Comparison of ENCODE assay signal across 25 mouse cellular contexts in the genomic region with DNA sequence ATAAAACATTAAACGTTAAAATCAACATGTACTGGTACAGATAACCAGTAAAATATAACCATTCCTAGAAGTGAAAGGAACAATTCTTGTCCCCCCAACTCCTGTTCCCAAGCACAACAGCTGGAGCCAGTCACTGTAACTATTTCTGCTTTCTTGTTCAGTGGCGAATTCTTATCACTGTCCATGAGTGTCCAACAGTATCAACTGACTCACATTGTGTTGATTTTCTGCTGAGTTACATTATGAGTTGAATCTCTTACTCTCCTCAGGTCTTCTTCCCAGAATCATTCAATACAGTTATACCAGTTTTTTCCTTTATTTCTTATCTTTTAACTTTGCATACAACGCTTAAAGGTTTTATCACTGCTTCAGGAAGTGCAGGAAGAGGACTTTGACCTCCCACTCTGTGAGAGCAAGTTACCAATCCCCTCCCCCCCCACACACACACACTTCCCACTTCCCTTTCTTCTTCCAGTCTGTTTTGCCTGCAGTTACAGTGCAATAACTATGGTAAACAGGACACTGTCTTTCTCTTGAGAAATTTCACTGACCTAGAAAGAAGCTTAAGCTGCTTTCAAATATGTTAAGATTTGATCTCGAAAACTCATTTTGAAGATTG.
DNase-seq lines count a peak whose midpoint lies in the region; ATAC-seq and TF ChIP-seq lines count a peak whose summit lies in the region.
"Had no signal": no experiment of that assay in that cellular context is flagged by ENCODE, and none has a peak within 500 bp of the region (broad histone marks: within the 10 kb centered on the region; RNA-seq: fewer than 3 reads in every experiment).

No protein-coding gene starts in this region.

- H3K4me1 ChIP-seq in heart, embryonic 11.5 days (ENCODE audit: control insufficient read depth, insufficient read depth, low read length), result no peaks in the 10 kb centered on the region
- H3K4me1 ChIP-seq in G1E (ENCODE audit: insufficient read depth, low read depth, low read length), result no peaks in the 10 kb centered on the region
- no peaks in the 10 kb centered on the region for H3K4me1 ChIP-seq in liver, embryonic 16.5 days (ENCODE audit: control insufficient read depth, low read depth, low read length)
- no peaks in the 10 kb centered on the region for H3K4me1 ChIP-seq in hindbrain, embryonic 13.5 days (replicated peaks)
- H3K4me1 ChIP-seq: forebrain, embryonic 13.5 days; hindbrain, embryonic 12.5 days had no signal

- WGBS in heart, embryonic 11.5 days (ENCODE audit: insufficient replicate concordance), result 42% methylated on average over 4 of the region's 4 CpGs
- 20% methylated on average over 4 of the region's 4 CpGs for WGBS in liver, embryonic 16.5 days (ENCODE audit: insufficient replicate concordance)
- 81% methylated on average over 4 of the region's 4 CpGs for WGBS in hindbrain, embryonic 13.5 days

- H3K4me2 ChIP-seq in heart, embryonic 11.5 days, result no peak overlapping the region
- H3K4me2 ChIP-seq in liver, embryonic 16.5 days (ENCODE audit: low read depth, low read length), result no peak overlapping the region
- no peak overlapping the region for H3K4me2 ChIP-seq in hindbrain, embryonic 13.5 days
- H3K4me2 ChIP-seq: forebrain, embryonic 13.5 days; hindbrain, embryonic 12.5 days had no signal

- no peak overlapping the region for H3K4me3 ChIP-seq in heart, embryonic 11.5 days (ENCODE audit: low read depth, low read length)
- H3K4me3 ChIP-seq in G1E (ENCODE audit: low read depth, low read length), result no peak overlapping the region
- H3K4me3 ChIP-seq in liver, embryonic 16.5 days (ENCODE audit: low read depth, low read length), result no peak overlapping the region
- no peak overlapping the region for H3K4me3 ChIP-seq in hindbrain, embryonic 13.5 days
- H3K4me3 ChIP-seq: forebrain, embryonic 13.5 days; heart, adult 2 months; hindbrain, embryonic 12.5 days had no signal

- H3K27me3 ChIP-seq in heart, embryonic 11.5 days (ENCODE audit: control insufficient read depth, insufficient read depth, low read length), result no peaks in the 10 kb centered on the region
- H3K27me3 ChIP-seq in G1E (ENCODE audit: insufficient read depth, low read length), result no peaks in the 10 kb centered on the region; the same call in 1 of the 2 replicates
- no peaks in the 10 kb centered on the region for H3K27me3 ChIP-seq in liver, embryonic 16.5 days (ENCODE audit: control insufficient read depth, insufficient read depth, low read depth, low read length)
- no peaks in the 10 kb centered on the region for H3K27me3 ChIP-seq in hindbrain, embryonic 13.5 days
- H3K27me3 ChIP-seq: forebrain, embryonic 13.5 days; hindbrain, embryonic 12.5 days had no signal

- H3K36me3 ChIP-seq in heart, embryonic 11.5 days (ENCODE audit: control insufficient read depth, insufficient read depth, low read length), result no peaks in the 10 kb centered on the region
- no peaks in the 10 kb centered on the region for H3K36me3 ChIP-seq in G1E (replicated peaks)
- no peaks in the 10 kb centered on the region for H3K36me3 ChIP-seq in liver, embryonic 16.5 days (ENCODE audit: control insufficient read depth, insufficient read depth)
- H3K36me3 ChIP-seq in hindbrain, embryonic 13.5 days, result no peaks in the 10 kb centered on the region
- H3K36me3 ChIP-seq: hindbrain, embryonic 12.5 days had no signal

- DNase-seq in heart, postnatal 36 days, result no peak
- DNase-seq in G1E (ENCODE audit: low spot score) (no peak), liver (peak; percentile 5)
- DNase-seq in natural killer cell, adult 2 months (ENCODE audit: low spot score in 2 of 2), result no peak
- DNase-seq in left cerebral cortex, postnatal 25 days (ENCODE audit: low spot score in 2 of 2), result no peak
- DNase-seq: adrenal gland, postnatal 25 days; cerebellum, adult 11-12 months; cerebellum, postnatal 36 days; gastrocnemius, postnatal 10 days; heart, adult 2 months; heart, postnatal 10 days; kidney, adult 11 months; layer of hippocampus, postnatal 36 days; left cerebral cortex, postnatal 4 days; lung, adult 18-20 months; lung, postnatal 36 days; retina, postnatal 1 day; right cerebral cortex, postnatal 4 days; thymus, postnatal 25 days had no signal

- H3K9me3 ChIP-seq in heart, embryonic 11.5 days (replicated peaks; ENCODE audit: control insufficient read depth, low read length), result no peaks in the 10 kb centered on the region
- H3K9me3 ChIP-seq in G1E (replicated peaks), result no peaks in the 10 kb centered on the region
- no peaks in the 10 kb centered on the region for H3K9me3 ChIP-seq in liver, embryonic 16.5 days (replicated peaks; ENCODE audit: control insufficient read depth, low read length)
- H3K9me3 ChIP-seq in hindbrain, embryonic 13.5 days, result no peaks in the 10 kb centered on the region
- H3K9me3 ChIP-seq: forebrain, embryonic 13.5 days; hindbrain, embryonic 12.5 days had no signal

- no peak for TF ChIP-seq CTCF in G1E (IDR thresholded peaks at IDR 0.05; ENCODE audit: low read depth, low read length)

- no peak overlapping the region for H3K27ac ChIP-seq in heart, embryonic 11.5 days (ENCODE audit: low read depth, low read length)
- H3K27ac ChIP-seq in liver, embryonic 16.5 days (ENCODE audit: low read length), result no peak overlapping the region
- no peak overlapping the region for H3K27ac ChIP-seq in hindbrain, embryonic 13.5 days
- H3K27ac ChIP-seq: forebrain, embryonic 13.5 days; heart, adult 2 months; hindbrain, embryonic 12.5 days had no signal

- 0 out of 2 replicates have a peak, but pooled peaks have one; percentile 55 for ATAC-seq in heart, embryonic 11.5 days (replicated peaks; ENCODE audit: insufficient number of reproducible peaks, low FRiP score, low TSS enrichment)
- ATAC-seq in G1E (ENCODE audit: extremely low read depth, insufficient number of reproducible peaks, low FRiP score, poor library complexity, severe bottlenecking), result peak; percentile 15
- peak; percentile 41; the same call in 1 of the 2 replicates for ATAC-seq in liver, embryonic 16.5 days (ENCODE audit: low read depth)
- ATAC-seq in hindbrain, embryonic 13.5 days (ENCODE audit: low FRiP score), result no peak
- ATAC-seq: CD4-positive, CD25-positive, alpha-beta regulatory T cell, adult 4 months; forebrain, embryonic 13.5 days had no signal

- intact Hi-C loops in heart, postnatal 36 days (cut with DNase I), result no loop called here
- intact Hi-C loops in left cerebral cortex, postnatal 25 days (cut with DNase I), result no loop called here

- H3K9ac ChIP-seq in heart, embryonic 11.5 days (ENCODE audit: low read depth, low read length), result no peak overlapping the region
- H3K9ac ChIP-seq in liver, embryonic 16.5 days (ENCODE audit: low read depth, low read length), result no peak overlapping the region
- H3K9ac ChIP-seq in hindbrain, embryonic 13.5 days, result no peak overlapping the region
- H3K9ac ChIP-seq: forebrain, embryonic 13.5 days; hindbrain, embryonic 12.5 days had no signal
